Mouse (Mus musculus) lung, postnatal 0 days (tissue): ENCODE results near the gene Jak2. TPM values are rescaled to one million over a fixed set of nuclear protein-coding genes. Genes with fewer than 3 reads are reported as not detected.

Experiments used
- ATAC-seq: fragments of 200-750 bp; cut with Nextera tagmentation; 2 replicates; pipeline ENCODE4 v1.8.0; 2017; ENCODE audit warnings: moderate library complexity
- DNase-seq: peaks from one replicate; pipeline ENCODE4 v3.0.0-alpha.2; 2016; ENCODE audit warnings: low spot score
- H3K27ac ChIP-seq: fragments of 300-500 bp; sonication (generic); 2 replicates; pipeline ENCODE4 v1.5.1; 2014; ENCODE audit warnings: antibody characterized with exemption, mild to moderate bottlenecking, low read length, mixed read lengths
- H3K27me3 ChIP-seq: fragments of 300-500 bp; sonication (generic); replicated peaks from 2 replicates; pipeline ENCODE4 v1.6.1; 2014; ENCODE audit warnings: low read length, mixed read lengths; ENCODE audit not compliant: insufficient read depth
- H3K36me3 ChIP-seq: fragments of 300-500 bp; sonication (generic); 2 replicates; pipeline ENCODE4 v1.6.1; 2014; ENCODE audit warnings: low read length, mixed read lengths; ENCODE audit not compliant: insufficient read depth
- H3K4me1 ChIP-seq: fragments of 300-500 bp; sonication (generic); 2 replicates; pipeline ENCODE4 v1.6.1; 2014; ENCODE audit warnings: antibody characterized with exemption, low read depth, low read length, mixed read lengths; ENCODE audit not compliant: insufficient read depth
- H3K4me2 ChIP-seq: fragments of 300-500 bp; sonication (generic); replicated peaks from 2 replicates; pipeline ENCODE4 v1.6.1; 2014; ENCODE audit warnings: low read depth, mild to moderate bottlenecking, low read length, moderate library complexity, mixed read lengths
- H3K4me3 ChIP-seq: fragments of 300-500 bp; sonication (generic); 2 replicates; pipeline ENCODE4 v1.5.1; 2014; ENCODE audit warnings: low read depth, low read length
- H3K9ac ChIP-seq: fragments of 300-500 bp; sonication (generic); replicated peaks from 2 replicates; pipeline ENCODE4 v1.6.1; 2014; ENCODE audit warnings: low read depth, mild to moderate bottlenecking
- H3K9me3 ChIP-seq: fragments of 300-500 bp; sonication (generic); 2 replicates; pipeline ENCODE4 v1.6.1; 2016; ENCODE audit warnings: low read length, mixed read lengths
- CTCF ChIP-seq: IDR thresholded peaks from 2 replicates; pipeline ENCODE4 v1.5.1; 2016; ENCODE audit warnings: antibody characterized with exemption, mild to moderate bottlenecking
- EP300 ChIP-seq: IDR thresholded peaks from 2 replicates; pipeline ENCODE4 v1.6.1; 2016; ENCODE audit warnings: antibody characterized with exemption, mild to moderate bottlenecking, control low read depth
- WGBS: fragments of 180-500 bp; shearing (Covaris S2); extraction: QIAGEN DNeasy Blood & Tissue Kit; methylation state at CpG from one replicate; pipeline ENCODE4 v1.1.7; 2014; 5-methylcytosine and 5-hydroxymethylcytosine counted together
- polyA plus RNA-seq: library from polyadenylated mRNA; unstranded; fragments of >200 nt; fragmentation: Nextera tagmentation; extraction: Ambion mirVana; gene quantifications from 2 replicates; pipeline ENCODE4 v1.2.1, GENCODE M21; 2015

The Jak2 gene
- polyA plus RNA-seq, 1 experiment from 2014 or later, result 9.6 TPM

- Histone ChIP-seq H3K4me2 (no peak overlapping the region), H3K4me3 (no peak overlapping the region), H3K4me1 (no peaks in the 10 kb centered on the region), H3K27me3 (no peaks in the 10 kb centered on the region), H3K9me3 (no peaks in the 10 kb centered on the region), H3K27ac (no peak overlapping the region), H3K36me3 (0 out of 2 replicates have a peak, but pooled peaks cover 9% of the 10 kb centered on the region), H3K9ac (no peak overlapping the region)
- 56% methylated on average over 5 of the region's 5 CpGs for WGBS
- TF ChIP-seq CTCF, result no peak
- no peak for TF ChIP-seq EP300
- DNase-seq (no peak), ATAC-seq (no peak)
Observed at GRCm38 (mm10) chr19:29360251-29360650, 108.6 kb downstream of the Jak2 start.

DNA sequence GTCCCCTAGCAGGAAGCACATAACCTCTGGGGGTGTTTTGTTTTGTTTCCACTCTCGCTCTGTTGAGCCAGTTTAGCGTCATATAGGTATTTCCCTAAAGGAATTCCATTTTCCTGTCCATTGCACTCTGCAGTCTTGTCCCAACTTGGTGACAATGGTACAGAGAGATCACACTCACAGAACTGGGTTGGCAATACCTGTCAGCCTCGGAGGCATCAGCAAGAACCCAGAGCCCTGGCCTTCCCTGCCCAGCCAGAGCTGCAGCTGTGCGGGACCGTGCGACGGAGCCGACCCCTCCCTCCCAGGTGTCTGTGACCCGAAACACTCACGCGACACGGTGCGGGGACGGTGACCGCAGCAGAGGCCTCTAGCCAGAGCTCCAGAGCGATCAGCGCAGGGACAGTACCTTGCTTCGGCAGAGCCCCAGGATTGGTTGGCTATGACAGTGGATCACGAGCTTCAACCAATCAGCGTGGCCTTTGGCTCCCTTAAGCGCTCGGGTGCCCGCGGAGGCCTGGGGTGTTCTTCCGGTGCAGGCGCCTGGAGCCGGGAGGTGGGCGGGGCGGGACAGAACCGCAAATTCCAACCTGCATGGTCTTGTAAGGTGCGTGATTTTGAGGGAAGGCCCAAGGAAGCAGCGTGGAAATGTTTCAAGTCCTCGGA is 110.0 kb downstream of the Jak2 start:
- Histone ChIP-seq H3K36me3 (0 out of 2 replicates have a peak, but pooled peaks cover 9% of the 10 kb centered on the region), H3K27ac (no peak overlapping the region), H3K9me3 (no peaks in the 10 kb centered on the region), H3K27me3 (no peaks in the 10 kb centered on the region), H3K4me1 (no peaks in the 10 kb centered on the region), H3K9ac (peak overlapping the region; percentile 45), H3K4me2 (peak overlapping the region; percentile 90), H3K4me3 (peak overlapping the region; percentile 56)
- peak; percentile 100 for ATAC-seq
- 3% methylated on average over 33 of the region's 33 CpGs for WGBS
- TF ChIP-seq CTCF, result no peak
- no peak for TF ChIP-seq EP300
- DNase-seq, result peak; percentile 97

- TF ChIP-seq CTCF (no peak), EP300 (no peak)
- DNase-seq (peak; percentile 40), ATAC-seq (peak; percentile 25; the same call in 1 of the 2 replicates)
- 0 out of 2 replicates have a peak, but pooled peaks cover 9% of the 10 kb centered on the region for H3K36me3 ChIP-seq
- no peaks in the 10 kb centered on the region for H3K9me3 ChIP-seq
- H3K9ac ChIP-seq, result no peak overlapping the region
- no peaks in the 10 kb centered on the region for H3K27me3 ChIP-seq
- 34% methylated on average over 13 of the region's 13 CpGs for WGBS
- peaks cover under 1% of the 10 kb centered on the region; the same call in 1 of the 2 replicates for H3K4me1 ChIP-seq
- no peak overlapping the region for H3K27ac ChIP-seq
- H3K4me3 ChIP-seq, result peak overlapping the region; percentile 56
- H3K4me2 ChIP-seq, result peak overlapping the region; percentile 90
Observed at GRCm38 (mm10) chr19:29362173-29362930, 110.7 kb downstream of the Jak2 start.

Other genes with a start within 250 kb of the Jak2 start
- gene Ak3, start 203.9 kb upstream of the Jak2 start, polyA plus RNA-seq, result 79.3 and 81.1 TPM in 2 replicates
- 19.3 and 20.1 TPM in 2 replicates for gene Rcl1, start 150.5 kb upstream of the Jak2 start, polyA plus RNA-seq
- 0.57 and 1.5 TPM in 2 replicates for gene Insl6, start 73.5 kb downstream of the Jak2 start, polyA plus RNA-seq
- gene Rln1, start 82.8 kb downstream of the Jak2 start, polyA plus RNA-seq, result 0.11 TPM in 1 of 2 replicates, not detected in the other
- gene Plgrkt, start 115.6 kb downstream of the Jak2 start, polyA plus RNA-seq, result 50.6 and 56.3 TPM in 2 replicates
- 0.57 and 0.79 TPM in 2 replicates for gene Cd274, start 115.6 kb downstream of the Jak2 start, polyA plus RNA-seq
- 0.15 and 0.26 TPM in 2 replicates for gene Pdcd1lg2, start 159.1 kb downstream of the Jak2 start, polyA plus RNA-seq